Mouse (Mus musculus): ENCODE data around the gene Fam186a.

DNA sequence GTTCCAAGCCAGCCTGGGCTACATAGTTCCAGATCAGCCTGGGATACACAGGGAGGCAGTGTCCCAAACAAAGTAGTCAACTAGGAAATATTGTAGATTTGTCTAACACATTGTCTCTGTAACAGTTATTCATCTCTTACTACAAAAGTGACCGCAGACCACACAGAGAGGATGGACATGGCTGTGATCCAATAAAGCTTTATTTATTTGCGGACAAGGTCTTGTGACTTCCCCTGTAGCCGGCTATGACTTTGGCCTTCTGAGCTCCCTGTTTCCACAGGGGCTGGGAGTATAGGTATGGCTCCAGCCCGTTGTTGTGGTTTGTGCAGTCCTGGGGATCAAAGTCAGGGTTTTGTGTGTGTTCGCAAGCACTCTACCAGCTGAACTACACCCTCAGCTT, 88.3 kb downstream of the Fam186a start:
- TF ChIP-seq POLR2A (IDR thresholded peaks at IDR 0.05; ENCODE audit: borderline replicate concordance, extremely low read depth, low read depth, low read length) (no peak), CTCF (IDR thresholded peaks at IDR 0.05; ENCODE audit: insufficient read depth, low read length) (no peak)
